Mouse (Mus musculus) G1E-ER4 (cell line): ENCODE measurements around the gene Krt14. TPM values are rescaled to one million over a fixed set of nuclear protein-coding genes. Genes with fewer than 3 reads are reported as not detected.

ENCODE experiments used
- GATA1 ChIP-seq: IDR thresholded peaks from one replicate; pipeline ENCODE4 v1.8.0; 2012; ENCODE audit warnings: low read length, inconsistent platforms
- polyA plus RNA-seq: library from polyadenylated mRNA; stranded (reverse); fragments of >175 nt; gene quantifications from 2 replicates; pipeline ENCODE4 v1.2.3, GENCODE M21; 2012

Krt14 gene
- polyA plus RNA-seq = not detected in 2 replicates

- TF ChIP-seq GATA1 = no peak
These were observed at the start of gene Krt14 for GRCm38 (mm10) chr11:100207498-100207897. Krt14 (minus strand) TSS chr11:100207548.

DNA sequence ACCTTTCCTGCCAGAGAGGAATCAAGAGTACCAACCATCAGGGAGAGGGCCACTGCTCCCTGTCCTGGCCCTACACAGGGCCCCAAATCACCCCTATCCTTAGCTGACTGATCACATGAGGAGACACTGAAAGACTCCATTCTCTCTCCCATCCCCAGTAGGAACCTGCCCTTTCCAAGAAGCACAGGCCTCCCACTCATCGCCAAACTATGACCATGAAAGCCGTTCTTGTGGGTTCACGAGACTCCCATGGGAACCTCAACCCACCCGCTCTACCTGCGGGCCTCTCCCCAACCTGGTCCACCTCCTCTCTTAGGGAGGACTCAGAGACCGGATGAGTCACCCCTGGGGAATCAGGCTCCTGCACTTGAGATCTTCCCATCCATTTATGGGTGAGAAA, 48.2 kb upstream of the Krt14 start:
- no peak for TF ChIP-seq GATA1

DNA sequence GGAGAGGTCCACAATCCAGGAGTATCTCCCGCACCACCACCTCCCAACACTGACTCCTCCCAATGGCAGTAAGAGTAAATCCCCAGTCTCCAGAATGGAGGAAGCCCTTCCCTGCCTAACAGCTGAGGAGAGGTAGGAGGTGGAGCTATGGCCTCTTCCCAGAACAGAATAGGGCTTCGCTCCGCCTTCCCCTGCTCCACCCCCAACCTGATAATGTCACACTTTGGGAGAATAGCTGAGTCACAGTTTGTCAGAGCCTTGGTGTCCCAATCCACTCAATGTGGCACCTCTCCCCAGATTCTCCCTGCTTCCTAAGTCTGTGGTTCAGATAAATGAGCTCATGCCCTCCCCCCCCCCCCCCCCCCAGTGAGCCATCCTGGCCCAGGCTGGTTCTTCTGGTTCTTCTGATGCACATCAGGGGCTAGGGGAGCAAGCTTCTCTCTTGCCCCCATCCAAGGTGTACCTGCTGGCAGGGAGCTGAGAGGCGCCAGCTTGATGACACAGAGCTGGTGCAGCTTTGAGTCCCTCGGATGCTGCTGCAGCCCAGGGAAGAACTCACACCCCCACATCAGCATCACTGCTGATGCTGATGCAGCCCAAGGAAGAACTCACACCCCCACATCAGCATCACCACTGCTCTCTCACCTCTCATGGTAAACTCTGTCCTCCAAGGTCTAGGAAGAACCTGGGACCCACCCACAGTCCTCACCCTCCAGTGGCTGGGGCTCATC, 47.2 kb upstream of the Krt14 start:
- TF ChIP-seq GATA1 = no peak

GRCm38 (mm10) chr11:100248852-100249465, 41.6 kb upstream of the Krt14 start, which contains the start of gene Krt16:
Krt16 (minus strand) TSS chr11:100248902.
- TF ChIP-seq GATA1 = no peak

DNA sequence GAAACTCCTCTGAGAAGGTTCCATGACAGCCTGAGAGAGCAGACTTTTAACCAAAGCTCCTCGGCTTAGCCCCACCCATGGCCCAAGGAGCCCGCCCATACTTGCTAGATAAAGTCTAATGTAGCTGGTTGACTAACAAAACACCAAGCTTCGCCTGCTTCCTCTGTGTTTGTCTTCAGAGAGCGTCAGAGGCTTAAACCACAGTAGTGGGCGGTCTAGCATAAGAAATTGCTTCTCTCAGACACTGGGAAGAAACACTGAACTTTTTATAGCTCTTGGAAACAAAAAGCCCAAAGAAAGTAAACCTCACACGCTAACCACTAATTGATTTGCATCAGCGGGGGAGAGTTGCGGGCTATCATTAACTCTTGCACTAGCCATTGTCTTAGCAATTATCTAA, 14.4 kb upstream of the Krt14 start:
- no peak for TF ChIP-seq GATA1

- TF ChIP-seq GATA1 = no peak
These were observed 12.0 kb upstream of the Krt14 start for GRCm38 (mm10) chr11:100219304-100219703.

GRCm38 (mm10) chr11:100208542-100208941, 1.2 kb upstream of the Krt14 start:
- TF ChIP-seq GATA1 = no peak

DNA sequence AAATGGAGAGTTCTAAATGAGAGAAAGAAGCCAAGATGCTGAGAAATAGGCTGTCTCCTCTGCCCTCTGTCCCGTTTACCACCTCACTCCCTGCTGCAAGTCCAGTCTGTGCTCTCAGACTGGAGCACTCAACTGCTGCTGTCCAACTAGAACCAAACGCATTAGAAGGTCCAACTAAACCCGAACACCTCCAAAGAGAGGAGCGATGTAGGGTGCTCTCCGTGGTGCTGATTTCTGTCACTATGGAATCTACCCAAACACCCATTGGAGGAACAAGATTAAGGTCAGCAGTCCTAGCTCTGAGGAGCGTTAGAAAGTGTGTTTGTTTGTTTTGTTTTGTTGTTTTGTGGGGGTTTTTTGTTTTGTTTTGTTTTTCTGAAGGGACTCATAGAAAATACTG, 3.9 kb downstream of the Krt14 start:
- TF ChIP-seq GATA1 = no peak

GRCm38 (mm10) chr11:100202906-100203305, 4.4 kb downstream of the Krt14 start:
- no peak for TF ChIP-seq GATA1

GRCm38 (mm10) chr11:100200104-100200820, 7.1 kb downstream of the Krt14 start:
- no peak for TF ChIP-seq GATA1

DNA sequence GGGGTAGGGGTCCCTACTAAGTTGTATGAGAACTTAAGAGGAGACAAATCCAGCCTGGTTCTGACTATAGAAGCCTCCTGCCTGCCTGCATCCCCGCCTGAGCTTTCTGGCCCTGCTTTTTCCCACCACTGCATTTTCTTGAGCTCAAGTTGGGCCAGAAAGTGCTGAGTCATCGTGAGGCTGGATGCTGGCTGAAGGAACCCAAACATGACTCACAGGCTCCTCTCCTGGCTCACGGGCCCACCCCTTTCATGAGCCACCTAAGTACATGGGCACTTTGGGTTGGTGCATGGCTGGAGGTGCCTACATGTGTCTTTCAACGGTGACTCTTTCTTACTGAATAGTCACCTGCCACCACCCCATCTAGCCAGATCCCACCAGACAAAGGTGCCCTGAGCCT, 8.7 kb downstream of the Krt14 start:
- no peak for TF ChIP-seq GATA1

GRCm38 (mm10) chr11:100192992-100193391, 14.4 kb downstream of the Krt14 start, which contains the start of gene Krt9:
Krt9 (minus strand) TSS chr11:100193246.
- no peak for TF ChIP-seq GATA1

- no peak for TF ChIP-seq GATA1
These were observed 15.5 kb downstream of the Krt14 start for GRCm38 (mm10) chr11:100191820-100192219.

- TF ChIP-seq GATA1 = no peak
These were observed 20.6 kb downstream of the Krt14 start for GRCm38 (mm10) chr11:100186736-100187135.

- no peak for TF ChIP-seq GATA1
These were observed 25.6 kb downstream of the Krt14 start for GRCm38 (mm10) chr11:100181725-100182124.

GRCm38 (mm10) chr11:100179260-100179659, 28.1 kb downstream of the Krt14 start:
- TF ChIP-seq GATA1 = no peak
